In the genomic region with DNA sequence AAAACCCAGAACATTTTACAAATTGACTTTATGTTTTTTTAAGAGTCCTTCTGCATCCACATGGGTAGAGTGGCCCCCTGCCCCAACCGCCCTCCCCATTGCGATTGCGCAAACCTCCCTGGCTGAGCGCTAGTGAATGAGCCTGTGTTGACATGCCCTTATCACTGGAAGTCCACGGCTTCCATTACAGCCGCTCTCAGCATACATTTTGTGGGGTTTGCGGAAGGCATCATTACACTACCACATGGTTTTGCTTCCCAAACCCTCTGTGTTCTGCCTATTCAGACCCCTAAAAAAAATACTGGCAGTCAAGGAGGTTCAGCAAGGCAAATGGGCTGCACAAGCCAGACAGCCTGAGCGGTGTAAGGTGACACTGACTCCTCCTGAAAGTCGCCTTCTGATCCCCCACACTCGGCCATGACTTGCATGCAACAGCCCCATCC, we compare ENCODE assay signal across 14 mouse cellular contexts. TPM values are rescaled to one million over a fixed set of nuclear protein-coding genes. Genes with fewer than 3 reads are reported as not detected.
DNase-seq lines count a peak whose midpoint lies in the region; ATAC-seq lines count a peak whose summit lies in the region.
"Had no signal": no experiment of that assay in that cellular context is flagged by ENCODE, and none has a peak within 500 bp of the region (broad histone marks: within the 10 kb centered on the region; RNA-seq: fewer than 3 reads in every experiment).

No protein-coding gene starts in this region.

- ATAC-seq in heart, embryonic 11.5 days (replicated peaks; ENCODE audit: insufficient number of reproducible peaks, low FRiP score, low TSS enrichment) = 0 out of 2 replicates have a peak, but pooled peaks have one; percentile 44
- ATAC-seq in embryonic facial prominence, embryonic 15.5 days (ENCODE audit: insufficient number of reproducible peaks, low FRiP score, low TSS enrichment, low read depth) = no peak
- peak; percentile 71 for ATAC-seq in liver, embryonic 12.5 days
- ATAC-seq: forebrain, embryonic 15.5 days; lung, postnatal 0 days had no signal

- H3K27ac ChIP-seq in heart, embryonic 11.5 days (ENCODE audit: low read depth, low read length) = no peak overlapping the region
- peak overlapping the region; percentile 34; the same call in 1 of the 2 replicates for H3K27ac ChIP-seq in embryonic facial prominence, embryonic 15.5 days (replicated peaks)
- peak overlapping the region; percentile 52 for H3K27ac ChIP-seq in liver, embryonic 12.5 days
- H3K27ac ChIP-seq: forebrain, embryonic 15.5 days; heart, adult 2 months; layer of hippocampus, adult 2 months had no signal

- H3K4me2 ChIP-seq in heart, embryonic 11.5 days = peak overlapping the region; percentile 54
- 0 out of 2 replicates have a peak overlapping the region, but pooled peaks have one; percentile 6 for H3K4me2 ChIP-seq in embryonic facial prominence, embryonic 15.5 days (replicated peaks)
- peak overlapping the region; percentile 53 for H3K4me2 ChIP-seq in liver, embryonic 12.5 days
- H3K4me2 ChIP-seq: forebrain, embryonic 15.5 days had no signal

- no peaks in the 10 kb centered on the region for H3K27me3 ChIP-seq in heart, embryonic 11.5 days (ENCODE audit: control insufficient read depth, insufficient read depth, low read length)
- no peaks in the 10 kb centered on the region for H3K27me3 ChIP-seq in embryonic facial prominence, embryonic 15.5 days
- H3K27me3 ChIP-seq in liver, embryonic 12.5 days (replicated peaks) = no peaks in the 10 kb centered on the region
- H3K27me3 ChIP-seq: forebrain, embryonic 15.5 days had no signal

- WGBS in heart, embryonic 11.5 days (ENCODE audit: insufficient replicate concordance) = 4% methylated on average over 10 of the region's 10 CpGs
- WGBS in embryonic facial prominence, embryonic 15.5 days = 16% methylated on average over 10 of the region's 10 CpGs
- WGBS in liver, embryonic 12.5 days (ENCODE audit: insufficient replicate concordance) = 7% methylated on average over 10 of the region's 10 CpGs

- H3K4me1 ChIP-seq in heart, embryonic 11.5 days (ENCODE audit: control insufficient read depth, insufficient read depth, low read length) = peaks cover 15% of the 10 kb centered on the region
- peaks cover 12% of the 10 kb centered on the region for H3K4me1 ChIP-seq in embryonic facial prominence, embryonic 15.5 days
- peaks cover 65% of the 10 kb centered on the region for H3K4me1 ChIP-seq in liver, embryonic 12.5 days
- H3K4me1 ChIP-seq: forebrain, embryonic 15.5 days had no signal

- DNase-seq in heart, adult 9 months (ENCODE audit: low spot score in 2 of 2) = no peak
- DNase-seq in 416B (ENCODE audit: low read depth) = peak; percentile 85
- no peak for DNase-seq in gastrocnemius, postnatal 10 days
- DNase-seq in MN1 (ENCODE audit: low spot score) = no peak
- no peak for DNase-seq in right cerebral cortex, postnatal 10 days (ENCODE audit: low spot score in 2 of 2)
- DNase-seq: cerebellum, postnatal 25 days had no signal

- H3K4me3 ChIP-seq in heart, embryonic 11.5 days (ENCODE audit: low read depth, low read length) = peak overlapping the region; percentile 18; the same call in 1 of the 2 replicates
- H3K4me3 ChIP-seq in embryonic facial prominence, embryonic 15.5 days (replicated peaks) = no peak overlapping the region
- H3K4me3 ChIP-seq in liver, embryonic 12.5 days = peak overlapping the region; percentile 16; the same call in 1 of the 2 replicates
- H3K4me3 ChIP-seq: forebrain, embryonic 15.5 days; heart, adult 2 months; layer of hippocampus, adult 2 months; myocyte had no signal

- no peaks in the 10 kb centered on the region for H3K9me3 ChIP-seq in heart, embryonic 11.5 days (replicated peaks; ENCODE audit: control insufficient read depth, low read length)
- no peaks in the 10 kb centered on the region for H3K9me3 ChIP-seq in embryonic facial prominence, embryonic 15.5 days (replicated peaks)
- H3K9me3 ChIP-seq in liver, embryonic 12.5 days (replicated peaks) = no peaks in the 10 kb centered on the region
- H3K9me3 ChIP-seq: forebrain, embryonic 15.5 days had no signal

- no peaks in the 10 kb centered on the region for H3K36me3 ChIP-seq in heart, embryonic 11.5 days (ENCODE audit: control insufficient read depth, insufficient read depth, low read length)
- no peaks in the 10 kb centered on the region for H3K36me3 ChIP-seq in embryonic facial prominence, embryonic 15.5 days
- no peaks in the 10 kb centered on the region for H3K36me3 ChIP-seq in liver, embryonic 12.5 days
- H3K36me3 ChIP-seq: forebrain, embryonic 15.5 days had no signal

- H3K9ac ChIP-seq in heart, embryonic 11.5 days (ENCODE audit: low read depth, low read length) = peak overlapping the region; percentile 34; the same call in 1 of the 2 replicates
- no peak overlapping the region for H3K9ac ChIP-seq in embryonic facial prominence, embryonic 15.5 days
- H3K9ac ChIP-seq in liver, embryonic 12.5 days = 0 out of 2 replicates have a peak overlapping the region, but pooled peaks have one; percentile 24
- H3K9ac ChIP-seq: forebrain, embryonic 15.5 days had no signal

RNA-seq across cellular contexts. Expression of gene Oaf, which starts 7.0 kb away (rescaled TPM):
- 37.8 and 41.1 TPM in 2 replicates for polyA plus RNA-seq in heart, embryonic 11.5 days (2014; fragmentation: Nextera tagmentation; extraction: Ambion mirVana)
- 91.2 and 96.9 TPM in 2 replicates for polyA plus RNA-seq in embryonic facial prominence, embryonic 15.5 days (2015; fragmentation: Nextera tagmentation; extraction: Ambion mirVana)
- 37.8 and 44.1 TPM in 2 replicates for polyA plus RNA-seq in liver, embryonic 12.5 days (2016; fragmentation: Nextera tagmentation; extraction: Ambion mirVana)
- 10 to 100 TPM; 26.2 to 34.2 TPM for total RNA-seq in gastrocnemius, postnatal 10 days (2021)

RNA-seq across cellular contexts. Expression of gene Pou2f3, which starts 36.6 kb away (rescaled TPM):
- not detected in 2 replicates for polyA plus RNA-seq in heart, embryonic 11.5 days (2014; fragmentation: Nextera tagmentation; extraction: Ambion mirVana)
- 11.2 and 12.7 TPM in 2 replicates for polyA plus RNA-seq in embryonic facial prominence, embryonic 15.5 days (2015; fragmentation: Nextera tagmentation; extraction: Ambion mirVana)
- not detected in 2 replicates for polyA plus RNA-seq in liver, embryonic 12.5 days (2016; fragmentation: Nextera tagmentation; extraction: Ambion mirVana)
- total RNA-seq in gastrocnemius, postnatal 10 days (2021) = under 1 TPM in 1 of 2 experiments, not detected in 1; 0.09 TPM
- total RNA-seq: heart, adult 2 months had no signal
- polyA plus RNA-seq: forebrain, embryonic 15.5 days; myocyte had no signal

Comparison
In these comparisons a context has a peak if more than half of its experiments do, and no peak if none do; other contexts are left out.
1. RNA of gene Pou2f3, which starts 36.6 kb away (polyA plus RNA-seq): 11.2 to 12.7 TPM in embryonic facial prominence, embryonic 15.5 days; not detected in heart, embryonic 11.5 days and not detected in liver, embryonic 12.5 days; every median in the first group is over 10 times any median in the second.
2. Peak in every context shown above with its lines, with median percentiles within 50 percentile points of each other: H3K4me2 ChIP-seq.